Mouse (Mus musculus): ENCODE measurements around the gene 5530401A14Rik.

The 5530401A14Rik gene

GRCm38 (mm10) chr11:81940988-81941387, 80.5 kb downstream of the 5530401A14Rik start:
- peak in 1 of 2 experiments; percentile 7 for DNase-seq

GRCm38 (mm10) chr11:81942167-81942566, 81.7 kb downstream of the 5530401A14Rik start:
- no peak for DNase-seq
